Mouse (Mus musculus) kidney, adult 11 months (tissue): ENCODE data around the gene Alg1.
"Not testable (repeated sequence)": the region's sequence is repeated elsewhere in the genome, so short reads cannot be mapped to it uniquely, and the experiment has no call there.

ENCODE experiments used
- DNase-seq: peaks from one replicate; pipeline ENCODE4 v3.0.0; 2022

Gene Alg1

DNA sequence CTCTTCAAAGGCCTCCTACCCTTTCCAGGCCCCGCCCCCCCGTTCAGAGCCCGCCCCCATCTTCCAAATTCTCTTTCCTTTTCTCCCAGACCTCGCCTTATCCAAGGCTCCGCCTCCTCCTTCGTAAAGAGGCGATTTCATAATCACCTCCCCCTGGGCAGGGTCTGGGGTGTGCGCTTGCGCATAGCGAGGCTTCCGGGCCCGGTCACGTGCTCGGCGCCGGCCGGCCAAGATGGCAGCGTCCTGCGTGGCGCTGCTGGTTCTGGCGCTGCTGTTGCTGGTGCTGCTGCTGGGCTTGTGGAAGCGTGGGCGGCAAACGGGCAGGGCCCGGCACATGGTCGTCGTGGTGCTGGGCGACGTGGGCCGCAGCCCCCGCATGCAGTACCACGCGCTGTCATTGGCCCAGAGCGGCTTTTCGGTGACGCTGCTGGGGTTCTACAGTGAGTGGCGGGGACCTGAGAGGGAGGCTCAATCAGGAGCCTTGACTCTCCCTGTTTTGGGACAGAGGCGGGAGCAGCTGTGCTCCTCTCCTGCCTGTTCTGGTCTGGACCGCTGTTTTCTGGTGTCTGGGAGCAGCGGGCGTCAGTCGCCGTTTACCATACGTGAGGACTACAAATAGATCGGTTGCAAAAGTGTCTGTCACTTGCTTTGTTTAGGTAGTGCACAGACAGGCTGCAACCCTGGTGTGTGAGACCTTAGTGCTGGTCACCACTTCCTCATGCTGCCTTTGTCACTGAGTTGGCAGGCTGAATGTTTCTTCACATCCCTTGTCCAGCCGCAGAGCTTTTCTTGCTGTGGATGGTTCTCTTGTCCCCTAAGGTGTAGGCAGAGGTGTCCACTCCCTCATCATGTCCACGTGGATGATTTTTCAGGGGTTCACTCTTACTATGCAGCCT lies at the start of gene Alg1:
Gene Alg1 (plus strand): TSS at position 204 of the 896 bp plus-strand sequence.
- peak; percentile 92 for DNase-seq

DNA sequence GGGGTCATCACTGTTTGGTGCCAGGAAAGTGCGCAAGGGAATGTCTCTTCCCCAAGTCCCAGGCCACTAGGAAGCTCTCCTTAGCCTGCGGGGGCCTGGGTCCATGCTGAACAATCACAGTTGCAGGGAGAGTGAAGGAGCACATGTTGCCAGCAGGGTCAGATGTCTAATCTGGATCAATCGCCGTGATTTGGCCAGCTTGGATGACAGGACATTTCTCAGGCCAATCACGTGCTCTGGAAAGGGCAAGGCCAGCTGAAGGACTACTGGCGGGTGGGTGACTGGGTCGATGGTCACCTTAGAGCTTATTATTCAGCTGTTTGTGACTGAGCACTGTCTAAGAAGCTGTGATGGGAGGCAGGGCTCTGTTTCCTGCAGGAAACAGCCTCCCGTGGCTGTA lies 49.3 kb upstream of the Alg1 start:
- DNase-seq, result no peak

GRCm38 (mm10) chr16:5184956-5185355 lies 48.5 kb upstream of the Alg1 start:
- no peak for DNase-seq

DNA sequence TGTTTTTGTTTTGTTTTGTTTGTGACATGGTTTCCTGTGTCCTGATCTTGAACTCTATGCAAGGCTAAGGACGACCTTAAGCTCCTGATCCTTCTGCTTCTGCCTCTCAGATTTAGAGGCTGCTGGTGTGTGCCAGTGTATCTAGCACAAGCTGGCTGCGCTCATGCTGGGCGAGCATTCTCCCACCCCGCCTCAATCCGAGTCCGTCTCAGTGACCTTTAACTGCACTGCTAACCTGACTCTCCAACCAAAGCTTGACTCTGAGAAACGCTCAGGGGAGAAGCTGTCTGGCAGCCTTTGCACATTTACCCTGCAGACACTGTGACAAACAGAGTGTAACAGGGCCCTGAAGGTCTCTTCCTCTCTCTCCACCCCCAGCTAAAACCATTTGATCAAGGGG lies 47.7 kb upstream of the Alg1 start:
- peak; percentile 19 for DNase-seq

GRCm38 (mm10) chr16:5186234-5186633 lies 47.2 kb upstream of the Alg1 start:
- no peak for DNase-seq

GRCm38 (mm10) chr16:5195080-5195479 lies 38.3 kb upstream of the Alg1 start:
- peak; percentile 42 for DNase-seq

DNA sequence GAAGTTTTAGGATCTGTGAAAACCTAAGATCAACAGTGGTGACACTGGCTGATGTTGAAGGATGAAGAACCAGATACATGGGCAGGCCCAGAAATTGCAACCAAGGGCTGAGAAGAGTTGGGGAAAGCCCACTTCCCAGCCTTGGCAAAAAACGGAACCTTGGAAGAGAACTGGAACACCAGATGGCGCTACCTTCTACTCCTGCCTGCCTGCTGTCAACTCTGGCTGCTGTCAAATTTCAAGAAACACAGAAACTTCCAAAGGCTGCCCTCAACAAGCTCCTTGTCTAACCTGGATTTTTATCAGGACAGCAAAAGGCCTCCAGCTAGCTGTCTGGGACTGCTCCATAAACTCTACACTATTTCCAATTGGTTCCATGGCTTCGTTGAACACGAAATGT lies 30.7 kb upstream of the Alg1 start:
- peak; percentile 40 for DNase-seq

GRCm38 (mm10) chr16:5203200-5203599 lies 30.2 kb upstream of the Alg1 start:
- DNase-seq, result no peak

- DNase-seq, result peak; percentile 75
These were observed 29.6 kb upstream of the Alg1 start, which contains the start of gene Nagpa for GRCm38 (mm10) chr16:5203668-5204433. Gene Nagpa, minus strand, starts transcription at chr16:5204012.

DNA sequence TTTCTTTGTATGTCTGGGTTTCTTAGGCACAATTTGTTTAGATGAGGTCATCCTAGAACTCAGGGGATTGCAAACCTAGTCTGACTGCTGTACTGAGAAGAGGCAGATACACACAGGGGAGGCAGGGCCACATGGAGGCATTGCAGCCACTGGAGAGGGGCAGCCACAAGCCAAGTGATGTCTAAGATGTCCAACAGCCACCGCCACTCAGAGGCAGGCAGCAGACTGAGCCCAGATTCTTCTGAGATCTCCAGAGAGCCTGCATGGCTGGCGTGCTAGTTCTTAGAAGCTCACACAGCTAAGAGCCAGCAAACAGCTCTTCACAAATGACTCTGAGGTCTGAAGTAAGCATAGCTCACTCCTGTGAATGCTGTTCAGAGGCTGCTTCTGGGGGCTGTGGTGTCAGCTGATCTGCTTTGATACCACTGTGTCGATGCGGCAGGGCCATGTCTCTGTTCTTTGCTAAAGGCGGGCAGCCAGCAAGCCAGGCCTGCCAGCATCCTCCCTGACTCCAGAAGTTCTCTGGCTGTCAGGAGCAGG lies 27.9 kb upstream of the Alg1 start:
- no peak for DNase-seq

DNA sequence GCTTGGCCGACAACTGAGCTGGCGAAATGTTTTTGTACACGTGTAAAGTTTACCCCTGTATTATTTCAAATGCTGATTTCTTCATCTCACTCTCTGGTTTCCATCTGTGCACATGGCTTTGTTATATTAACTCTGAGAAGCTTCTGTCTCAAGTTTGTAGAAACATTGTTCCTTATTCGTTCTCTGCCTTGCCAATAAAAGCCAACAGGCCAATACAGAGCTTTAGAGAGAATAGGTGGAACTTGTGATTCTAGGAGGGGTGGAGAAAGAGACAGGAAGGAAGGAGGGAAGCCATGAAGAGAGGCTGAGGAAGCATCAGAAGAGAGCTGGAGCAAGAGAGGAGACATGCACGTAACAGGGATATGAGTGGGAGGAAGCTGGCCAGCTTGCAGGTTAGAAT lies 27.4 kb upstream of the Alg1 start:
- no peak for DNase-seq

DNA sequence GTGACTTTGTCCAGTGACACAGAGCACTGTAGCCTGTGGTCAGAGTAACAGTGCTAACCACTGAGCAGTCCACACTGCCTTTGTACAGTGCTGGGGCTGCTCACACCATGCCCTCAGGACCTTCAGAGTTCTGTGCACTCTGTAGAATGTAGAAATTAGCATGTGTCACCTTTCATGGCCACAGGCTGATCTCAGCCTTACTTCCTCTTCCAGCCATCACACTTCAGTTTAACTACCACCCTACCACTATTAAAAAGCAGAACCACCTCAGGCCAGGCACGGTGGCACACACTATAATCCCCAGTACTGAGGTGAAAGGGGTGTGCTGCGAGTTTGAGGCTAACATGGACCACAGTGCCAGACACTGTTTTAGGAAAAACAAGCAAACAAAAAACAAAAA lies 23.1 kb upstream of the Alg1 start:
- DNase-seq, result no peak

DNA sequence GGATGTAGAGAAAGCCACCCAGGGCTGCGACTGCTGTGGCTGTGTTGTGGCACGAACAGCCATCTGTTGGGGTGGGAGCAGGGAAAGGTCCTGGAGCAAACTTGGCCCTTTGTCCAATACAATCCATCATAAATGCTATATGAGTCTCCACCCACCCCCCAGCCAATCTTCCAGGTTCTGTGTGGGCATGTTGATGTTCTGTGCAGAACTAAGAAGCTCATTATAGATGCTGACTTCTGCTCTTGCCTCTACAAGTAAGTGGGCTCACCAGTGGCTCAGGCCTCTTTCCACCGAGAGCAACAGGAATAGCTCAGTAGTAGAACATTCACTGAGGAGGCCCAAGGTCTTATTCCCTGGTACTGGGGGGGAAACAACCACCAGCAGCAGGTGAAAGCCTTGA lies 21.3 kb upstream of the Alg1 start:
- no peak for DNase-seq

GRCm38 (mm10) chr16:5214126-5214525 lies 19.3 kb upstream of the Alg1 start:
- DNase-seq, result no peak

DNA sequence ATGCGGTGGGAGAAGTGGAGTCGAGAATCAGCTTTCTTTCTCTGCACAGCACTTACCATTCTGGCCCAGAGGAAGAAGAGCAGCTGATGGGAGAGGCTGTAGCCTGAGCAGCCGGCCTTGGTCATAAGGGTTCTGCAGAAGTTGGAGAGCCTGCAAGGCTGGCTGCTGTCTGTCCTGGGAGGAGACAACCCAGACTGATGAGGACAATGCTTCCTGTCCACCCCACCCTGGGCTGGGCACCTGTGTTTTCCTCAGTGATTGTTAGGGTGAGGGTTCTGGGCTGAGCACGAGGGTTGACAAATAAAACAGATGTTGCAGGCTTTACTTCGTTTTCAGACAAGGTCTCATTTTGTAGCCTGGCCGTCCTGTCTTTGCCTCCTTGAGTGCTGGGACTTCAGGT lies 16.7 kb upstream of the Alg1 start:
- DNase-seq, result no peak

GRCm38 (mm10) chr16:5217341-5218133 lies 15.9 kb upstream of the Alg1 start:
- peak; percentile 66 for DNase-seq

- DNase-seq, result no peak
These were observed 12.0 kb upstream of the Alg1 start for GRCm38 (mm10) chr16:5221403-5221802.

GRCm38 (mm10) chr16:5222140-5222539 lies 11.3 kb upstream of the Alg1 start, which contains the start of gene AU021092:
Gene AU021092, minus strand, starts transcription at chr16:5222299.
- peak; percentile 43 for DNase-seq

- DNase-seq, result not testable (repeated sequence)
These were observed 6.9 kb upstream of the Alg1 start for GRCm38 (mm10) chr16:5226534-5226933.

- not testable (repeated sequence) for DNase-seq
These were observed 5.9 kb upstream of the Alg1 start for GRCm38 (mm10) chr16:5227501-5227900.

- not testable (repeated sequence) for DNase-seq
These were observed 5.3 kb upstream of the Alg1 start for GRCm38 (mm10) chr16:5228103-5228502.

DNA sequence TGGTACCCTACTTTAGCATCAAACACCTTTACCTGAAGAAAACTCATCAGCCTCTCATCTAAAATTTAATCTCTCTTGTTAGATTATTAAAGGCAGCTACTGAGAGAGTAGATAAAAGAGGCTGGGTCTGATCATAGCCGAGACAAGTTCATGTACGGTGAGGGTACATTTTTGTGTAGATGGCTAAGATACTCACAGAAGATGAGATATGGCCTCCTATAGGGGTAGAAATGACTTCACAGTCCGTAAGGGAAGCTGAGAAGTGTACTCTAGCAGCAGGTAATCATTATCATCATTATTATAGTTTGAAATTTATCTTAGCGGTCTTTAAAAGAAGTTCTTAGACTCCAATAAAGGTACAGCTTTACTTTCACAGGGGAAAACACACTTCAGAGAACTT lies 439 bp upstream of the Alg1 start:
- DNase-seq, result no peak

- no peak for DNase-seq
These were observed 8.9 kb downstream of the Alg1 start for GRCm38 (mm10) chr16:5242355-5242754.
